Mouse (Mus musculus) testis, adult 2 months (tissue): ENCODE measurements around the gene Zglp1.

Experiments used
- CTCF ChIP-seq: fragments of 200-500 bp; IDR thresholded peaks from 2 replicates; pipeline ENCODE4 v1.5.1; 2012; ENCODE audit warnings: low read depth, mild to moderate bottlenecking, inconsistent platforms, low read length, moderate library complexity; ENCODE audit not compliant: control insufficient read depth, insufficient read depth, insufficient replicate concordance
- POLR2A ChIP-seq: fragments of 200-500 bp; IDR thresholded peaks from 2 replicates; pipeline ENCODE4 v1.6.1; 2012; ENCODE audit warnings: low read depth, mild to moderate bottlenecking, inconsistent platforms, low read length, moderate library complexity; ENCODE audit not compliant: control insufficient read depth

- no peak for TF ChIP-seq POLR2A
- TF ChIP-seq CTCF = no peak
These were observed 50.3 kb downstream of the Zglp1 start for GRCm38 (mm10) chr9:21016331-21017176.
